ENCODE assay signal across 8 mouse cellular contexts in the genomic region with DNA sequence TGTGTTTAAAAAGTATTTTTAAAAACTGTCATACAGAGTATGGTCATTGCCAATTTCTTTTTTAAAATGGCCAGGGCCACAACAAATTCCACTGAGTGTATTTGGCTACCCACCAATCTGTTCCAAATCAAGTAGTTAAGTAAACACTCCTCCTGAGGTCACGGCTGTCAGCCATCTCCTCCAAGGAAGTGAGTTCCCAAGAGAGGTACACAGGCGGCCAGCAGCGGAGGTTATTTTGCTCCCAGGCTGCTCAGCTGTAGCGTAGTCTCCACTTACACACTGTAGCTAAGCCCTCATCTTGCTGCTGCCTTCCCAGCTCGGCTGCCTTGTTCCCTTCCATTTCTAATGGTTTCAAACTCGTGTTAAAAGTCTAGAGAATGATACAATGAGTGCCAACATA. TPM values are rescaled to one million over a fixed set of nuclear protein-coding genes. Genes with fewer than 3 reads are reported as not detected.
DNase-seq lines count a peak whose midpoint lies in the region; ATAC-seq and TF ChIP-seq lines count a peak whose summit lies in the region.

No protein-coding gene starts in this region.

- no peaks in the 10 kb centered on the region for H3K9me3 ChIP-seq in heart, embryonic 11.5 days (replicated peaks; ENCODE audit: control insufficient read depth, low read length)
- H3K9me3 ChIP-seq in kidney, postnatal 0 days (replicated peaks; ENCODE audit: low read length): no peaks in the 10 kb centered on the region
- no peaks in the 10 kb centered on the region for H3K9me3 ChIP-seq in stomach, embryonic 14.5 days (ENCODE audit: control insufficient read depth, low read depth, low read length)

- peak; percentile 80 for DNase-seq in gastrocnemius, adult 18-20 months (ENCODE audit: low spot score)
- no peak for DNase-seq in gastrocnemius, postnatal 10 days
- peak; percentile 85 for DNase-seq in kidney, postnatal 0 days (ENCODE audit: low spot score)
- DNase-seq in right cerebral cortex, postnatal 36 days (ENCODE audit: low spot score in 2 of 2): no peak
- DNase-seq in B cell, adult 2 months: no peak

- 0 out of 2 replicates have a peak, but pooled peaks cover 5% of the 10 kb centered on the region for H3K36me3 ChIP-seq in heart, embryonic 11.5 days (ENCODE audit: control insufficient read depth, insufficient read depth, low read length)
- no peaks in the 10 kb centered on the region for H3K36me3 ChIP-seq in kidney, postnatal 0 days (ENCODE audit: insufficient read depth, low read length)
- H3K36me3 ChIP-seq in stomach, embryonic 14.5 days (ENCODE audit: control insufficient read depth, insufficient read depth, low read length): no peaks in the 10 kb centered on the region; the same call in 1 of the 2 replicates

- no peak overlapping the region for H3K4me3 ChIP-seq in heart, embryonic 11.5 days (ENCODE audit: low read depth, low read length)
- H3K4me3 ChIP-seq in kidney, postnatal 0 days (replicated peaks; ENCODE audit: low read depth, low read length): no peak overlapping the region
- no peak overlapping the region for H3K4me3 ChIP-seq in stomach, embryonic 14.5 days (ENCODE audit: low read depth, low read length)

- ATAC-seq in heart, embryonic 11.5 days (replicated peaks; ENCODE audit: insufficient number of reproducible peaks, low FRiP score, low TSS enrichment): no peak
- no peak for ATAC-seq in kidney, postnatal 0 days (replicated peaks; ENCODE audit: low FRiP score, low read depth)
- peak; percentile 46; the same call in 1 of the 2 replicates for ATAC-seq in stomach, embryonic 14.5 days (ENCODE audit: insufficient number of reproducible peaks, insufficient read depth, low FRiP score, low read depth)
- no peak for ATAC-seq in CD4-positive, CD25-positive, alpha-beta regulatory T cell, adult 4 months

- no peaks in the 10 kb centered on the region for H3K27me3 ChIP-seq in heart, embryonic 11.5 days (ENCODE audit: control insufficient read depth, insufficient read depth, low read length)
- H3K27me3 ChIP-seq in kidney, postnatal 0 days (ENCODE audit: insufficient read depth, low read length): no peaks in the 10 kb centered on the region
- no peaks in the 10 kb centered on the region for H3K27me3 ChIP-seq in stomach, embryonic 14.5 days (ENCODE audit: control insufficient read depth, insufficient read depth, low read length)

- H3K4me1 ChIP-seq in heart, embryonic 11.5 days (ENCODE audit: control insufficient read depth, insufficient read depth, low read length): peaks cover 45% of the 10 kb centered on the region
- H3K4me1 ChIP-seq in kidney, postnatal 0 days (replicated peaks; ENCODE audit: insufficient read depth, low read length): no peaks in the 10 kb centered on the region; the same call in 1 of the 2 replicates
- H3K4me1 ChIP-seq in stomach, embryonic 14.5 days (ENCODE audit: control insufficient read depth, insufficient read depth, low read length): peaks cover 32% of the 10 kb centered on the region

- peak overlapping the region; percentile 58 for H3K27ac ChIP-seq in heart, embryonic 11.5 days (ENCODE audit: low read depth, low read length)
- H3K27ac ChIP-seq in kidney, postnatal 0 days: no peak overlapping the region
- peak overlapping the region; percentile 45; the same call in 1 of the 2 replicates for H3K27ac ChIP-seq in stomach, embryonic 14.5 days (ENCODE audit: low read length)

- no peak for TF ChIP-seq CTCF in kidney, postnatal 0 days (IDR thresholded peaks at IDR 0.05; ENCODE audit: low read depth)

- no peak overlapping the region for H3K4me2 ChIP-seq in heart, embryonic 11.5 days
- H3K4me2 ChIP-seq in kidney, postnatal 0 days (ENCODE audit: low read length): no peak overlapping the region
- H3K4me2 ChIP-seq in stomach, embryonic 14.5 days (replicated peaks; ENCODE audit: low read depth, low read length): no peak overlapping the region

- no peak overlapping the region; the same call in 1 of the 2 replicates for H3K9ac ChIP-seq in heart, embryonic 11.5 days (ENCODE audit: low read depth, low read length)
- H3K9ac ChIP-seq in kidney, postnatal 0 days (ENCODE audit: low read depth, low read length): no peak overlapping the region
- no peak overlapping the region for H3K9ac ChIP-seq in stomach, embryonic 14.5 days (replicated peaks; ENCODE audit: low read depth, low read length)

- WGBS in heart, embryonic 11.5 days (ENCODE audit: insufficient replicate concordance): 30% methylated on average over 6 of the region's 6 CpGs
- 17% methylated on average over 6 of the region's 6 CpGs for WGBS in kidney, postnatal 0 days
- WGBS in stomach, embryonic 14.5 days: 20% methylated on average over 6 of the region's 6 CpGs

RNA-seq across cellular contexts. Expression of a gene that starts 51.5 kb away (rescaled TPM):
- 10 to 100 TPM; 27.1 to 31.2 TPM for total RNA-seq in gastrocnemius, adult 18-20 months (2021)
- 100 to 1,000 TPM; 130 to 134 TPM for total RNA-seq in gastrocnemius, postnatal 10 days (2021)
- polyA plus RNA-seq in heart, embryonic 11.5 days (2014; fragmentation: Nextera tagmentation; extraction: Ambion mirVana): 97.3 and 113 TPM in 2 replicates
- 67.6 and 79.3 TPM in 2 replicates for polyA plus RNA-seq in kidney, postnatal 0 days (2015; fragmentation: Nextera tagmentation; extraction: Ambion mirVana)
- polyA plus RNA-seq in stomach, embryonic 14.5 days (2014; fragmentation: Nextera tagmentation; extraction: Ambion mirVana): 32.8 and 34.0 TPM in 2 replicates
- polyA plus RNA-seq in CD4-positive, CD25-positive, alpha-beta regulatory T cell, adult 4 months (2017; shearing (Covaris generic)): 1 to 10 TPM; 6.6 to 8.5 TPM

Comparison
In these comparisons a context has a peak if more than half of its experiments do, and no peak if none do; other contexts are left out.
1. DNase-seq: peak in gastrocnemius, adult 18-20 months (single experiment) and kidney, postnatal 0 days (single experiment); none in gastrocnemius, postnatal 10 days (single experiment), right cerebral cortex, postnatal 36 days (0 of 2) and B cell, adult 2 months (0 of 2).